Mouse (Mus musculus) midbrain, embryonic 13.5 days (tissue): ENCODE data around the gene Gm19668. TPM values are rescaled to one million over a fixed set of nuclear protein-coding genes. Genes with fewer than 3 reads are reported as not detected.
"Not testable (repeated sequence)": the region's sequence is repeated elsewhere in the genome, so short reads cannot be mapped to it uniquely, and the experiment has no call there.

Source experiments
- ATAC-seq: fragments of 200-750 bp; cut with Nextera tagmentation; 2 replicates; pipeline ENCODE4 v1.8.0; 2017; ENCODE audit warnings: mild to moderate bottlenecking, moderate TSS enrichment, moderate library complexity
- H3K27ac ChIP-seq: fragments of 300-500 bp; sonication (generic); 2 replicates; pipeline ENCODE4 v1.5.1; 2015; ENCODE audit warnings: inconsistent platforms, mild to moderate bottlenecking, moderate library complexity
- H3K27me3 ChIP-seq: fragments of 300-500 bp; sonication (generic); 2 replicates; pipeline ENCODE4 v1.6.1; 2015; ENCODE audit warnings: mild to moderate bottlenecking, inconsistent platforms
- H3K36me3 ChIP-seq: fragments of 300-500 bp; sonication (generic); 2 replicates; pipeline ENCODE4 v1.6.1; 2015; ENCODE audit warnings: mild to moderate bottlenecking, inconsistent platforms
- H3K4me1 ChIP-seq: fragments of 300-500 bp; sonication (generic); replicated peaks from 2 replicates; pipeline ENCODE4 v1.6.1; 2015; ENCODE audit warnings: inconsistent platforms
- H3K4me2 ChIP-seq: fragments of 300-500 bp; sonication (generic); replicated peaks from 2 replicates; pipeline ENCODE4 v1.6.1; 2015; ENCODE audit warnings: moderate library complexity, mild to moderate bottlenecking, inconsistent platforms
- H3K4me3 ChIP-seq: fragments of 300-500 bp; sonication (generic); replicated peaks from 2 replicates; pipeline ENCODE4 v1.5.1; 2015; ENCODE audit warnings: mild to moderate bottlenecking, inconsistent platforms
- H3K9ac ChIP-seq: fragments of 300-500 bp; sonication (generic); replicated peaks from 2 replicates; pipeline ENCODE4 v1.6.1; 2015; ENCODE audit warnings: mild to moderate bottlenecking, inconsistent platforms
- H3K9me3 ChIP-seq: fragments of 300-500 bp; sonication (generic); 2 replicates; pipeline ENCODE4 v1.6.1; 2016; ENCODE audit warnings: mild to moderate bottlenecking, inconsistent platforms
- WGBS: fragments of 180-500 bp; shearing (Covaris S2); methylation state at CpG from one replicate; pipeline ENCODE4 v1.1.7; 2015; 5-methylcytosine and 5-hydroxymethylcytosine counted together
- polyA plus RNA-seq: library from polyadenylated mRNA; unstranded; fragments of >200 nt; fragmentation: Nextera tagmentation; extraction: Ambion mirVana; gene quantifications from 2 replicates; pipeline ENCODE4 v1.2.1, GENCODE M21; 2015

Gm19668 gene
- polyA plus RNA-seq, 1 experiment from 2014 or later = not detected

DNA sequence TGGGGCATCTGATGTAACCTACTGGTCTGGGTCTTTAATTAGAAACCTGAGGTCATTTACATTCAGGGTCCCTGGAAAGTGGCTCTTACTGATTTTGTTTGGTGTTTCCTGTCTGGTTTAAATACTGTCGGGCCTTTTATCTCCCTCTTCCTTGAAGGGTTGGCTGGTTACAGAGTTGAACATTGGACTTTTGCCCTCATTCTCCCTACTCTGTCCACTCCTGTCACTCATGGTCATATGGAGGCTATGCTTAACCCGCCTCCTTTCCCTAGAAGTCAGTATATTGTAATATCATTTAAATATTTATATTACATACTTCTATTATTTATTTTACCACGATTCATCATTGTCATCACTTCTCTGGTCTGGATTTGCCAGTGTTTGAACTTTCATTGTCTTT, 5.2 kb upstream of the Gm19668 start:
- Histone ChIP-seq H3K27me3 (no peaks in the 10 kb centered on the region), H3K9ac (no peak overlapping the region), H3K27ac (no peak overlapping the region), H3K4me3 (no peak overlapping the region), H3K36me3 (no peaks in the 10 kb centered on the region), H3K9me3 (peaks cover 5% of the 10 kb centered on the region; the same call in 1 of the 2 replicates), H3K4me2 (no peak overlapping the region), H3K4me1 (peaks cover 3% of the 10 kb centered on the region; the same call in 1 of the 2 replicates)
- 87% methylated on average over 3 of the region's 3 CpGs for WGBS
- no peak for ATAC-seq

DNA sequence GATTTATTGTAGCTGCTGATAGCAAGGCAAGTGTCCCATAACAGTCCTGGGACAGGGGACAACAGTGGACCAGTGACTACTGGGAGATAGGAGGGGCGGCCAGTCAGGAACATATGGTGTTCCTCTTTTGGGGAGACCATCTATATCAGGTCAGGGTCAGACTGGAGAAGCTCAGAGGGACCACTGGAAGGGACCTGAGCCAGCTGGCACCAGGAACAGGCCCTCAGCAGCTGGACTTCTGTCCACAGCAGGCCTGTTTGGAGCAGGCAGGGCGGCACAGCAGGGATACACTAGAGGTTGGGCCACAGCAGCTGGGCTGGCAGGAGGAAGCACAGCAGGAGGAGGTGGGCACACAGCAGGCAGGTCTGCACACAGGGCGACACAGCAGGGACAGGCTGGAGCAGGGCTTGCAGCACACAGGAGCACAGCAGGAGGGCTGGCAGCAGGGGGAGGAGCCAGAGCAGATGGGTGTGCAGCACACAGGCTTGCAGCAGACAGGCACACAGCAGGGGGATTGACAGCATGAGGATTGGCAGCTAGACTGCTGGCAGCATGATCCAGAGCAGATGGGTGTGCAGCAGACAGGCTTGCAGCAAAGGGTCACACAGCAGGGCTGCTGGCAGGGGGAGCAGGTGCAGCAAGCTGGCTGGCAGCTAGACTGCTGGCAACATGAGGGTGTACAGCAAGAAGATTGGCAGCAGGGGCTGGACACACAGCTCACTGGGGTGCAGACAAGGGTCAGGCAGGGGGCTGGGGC, 591 bp downstream of the Gm19668 start:
- H3K4me2 ChIP-seq, H3K36me3 ChIP-seq, H3K9me3 ChIP-seq, H3K27me3 ChIP-seq, H3K9ac ChIP-seq, H3K4me3 ChIP-seq: not testable (repeated sequence)
- Histone ChIP-seq H3K4me1 (peaks cover 16% of the 10 kb centered on the region), H3K27ac (peak overlapping the region; percentile 73)
- ATAC-seq = 0 out of 2 replicates have a peak, but pooled peaks have one; percentile 43
- WGBS = 37% methylated on average over 3 of the region's 3 CpGs

DNA sequence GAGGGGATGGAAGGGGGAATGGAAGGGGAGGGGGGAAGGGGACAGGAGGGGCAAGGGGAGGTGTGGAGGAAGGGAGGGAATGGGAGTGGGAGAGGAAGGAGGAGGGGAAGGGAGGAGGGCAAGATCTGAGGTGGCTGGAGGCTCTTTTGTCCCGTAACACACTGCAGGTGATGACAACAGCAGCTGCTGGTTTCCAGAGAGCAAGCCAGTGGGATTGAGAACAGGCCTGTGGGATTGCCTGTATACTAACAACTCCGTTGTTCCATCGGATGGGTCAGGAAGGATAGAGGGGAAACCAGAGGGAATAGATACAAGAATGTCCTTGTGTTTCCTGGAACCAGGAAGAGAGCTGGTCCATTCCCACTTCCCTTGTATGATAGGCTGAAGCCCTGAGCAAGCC, 1.3 kb downstream of the Gm19668 start:
- 12% methylated on average over 3 of the region's 3 CpGs for WGBS
- H3K27ac ChIP-seq = peak overlapping the region; percentile 73
- no peak overlapping the region for H3K4me3 ChIP-seq
- no peaks in the 10 kb centered on the region for H3K27me3 ChIP-seq
- no peaks in the 10 kb centered on the region for H3K36me3 ChIP-seq
- H3K4me1 ChIP-seq = peaks cover 16% of the 10 kb centered on the region
- no peaks in the 10 kb centered on the region for H3K9me3 ChIP-seq
- no peak for ATAC-seq
- no peak overlapping the region for H3K4me2 ChIP-seq
- H3K9ac ChIP-seq = no peak overlapping the region; the same call in 1 of the 2 replicates

DNA sequence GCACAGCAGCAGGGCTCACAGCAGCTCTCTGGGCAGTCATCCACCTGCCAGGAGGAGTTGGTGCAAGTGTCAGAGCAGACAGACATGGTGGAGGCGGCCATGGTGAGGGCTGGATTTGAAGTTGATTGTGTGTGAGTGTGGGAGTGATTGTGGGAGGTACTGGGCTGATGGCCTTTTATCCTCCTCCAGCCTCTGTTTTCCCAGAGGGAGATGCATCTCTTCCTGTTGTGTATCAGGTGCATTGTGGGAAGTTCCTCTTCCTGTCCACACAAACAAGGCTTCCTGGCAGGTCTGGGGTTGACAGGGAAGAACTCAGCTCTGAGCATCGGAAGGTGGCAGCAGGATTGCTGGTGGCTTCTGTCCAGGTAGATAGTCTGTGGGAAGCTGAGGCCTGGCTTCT, 4.0 kb downstream of the Gm19668 start, which contains the start of gene Gm9639:
Gene Gm9639 (minus strand): TSS at position 101 of the 400 bp plus-strand sequence.
- H3K27ac ChIP-seq = peak within 1 kb of the TSS; percentile 58; the same call in 1 of the 2 replicates
- H3K9ac ChIP-seq = no peak within 1 kb of the TSS
- no peaks in the 10 kb centered on the region for H3K27me3 ChIP-seq
- no peaks in the 10 kb centered on the region for H3K36me3 ChIP-seq
- no peaks in the 10 kb centered on the region for H3K9me3 ChIP-seq
- WGBS = 52% methylated on average over 2 of the region's 2 CpGs
- H3K4me2 ChIP-seq = no peak within 1 kb of the TSS
- H3K4me3 ChIP-seq = no peak within 1 kb of the TSS
- ATAC-seq = no peak
- H3K4me1 ChIP-seq = peaks cover 16% of the 10 kb centered on the region

DNA sequence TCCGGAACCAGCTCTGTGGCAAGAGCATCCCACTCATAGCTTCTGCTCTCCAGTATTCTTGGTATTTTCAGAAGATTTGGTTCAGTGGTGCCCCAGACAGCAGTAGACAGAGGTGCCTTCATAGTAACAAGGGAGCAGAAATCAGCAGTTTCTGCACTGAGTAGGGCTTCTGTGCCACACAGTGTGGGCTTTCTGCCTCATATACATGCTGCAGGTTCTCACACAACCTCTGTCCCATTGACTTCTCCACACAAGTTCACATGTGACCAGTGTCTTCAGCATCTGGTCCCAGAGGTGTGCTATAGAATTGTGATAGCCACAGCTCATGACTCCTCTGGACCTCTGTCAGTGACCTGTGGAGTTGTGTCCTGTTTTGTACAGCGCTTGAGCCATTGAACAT, 10.3 kb downstream of the Gm19668 start:
- no peak overlapping the region for H3K9ac ChIP-seq
- WGBS = 84% methylated on average over 2 of the region's 2 CpGs

DNA sequence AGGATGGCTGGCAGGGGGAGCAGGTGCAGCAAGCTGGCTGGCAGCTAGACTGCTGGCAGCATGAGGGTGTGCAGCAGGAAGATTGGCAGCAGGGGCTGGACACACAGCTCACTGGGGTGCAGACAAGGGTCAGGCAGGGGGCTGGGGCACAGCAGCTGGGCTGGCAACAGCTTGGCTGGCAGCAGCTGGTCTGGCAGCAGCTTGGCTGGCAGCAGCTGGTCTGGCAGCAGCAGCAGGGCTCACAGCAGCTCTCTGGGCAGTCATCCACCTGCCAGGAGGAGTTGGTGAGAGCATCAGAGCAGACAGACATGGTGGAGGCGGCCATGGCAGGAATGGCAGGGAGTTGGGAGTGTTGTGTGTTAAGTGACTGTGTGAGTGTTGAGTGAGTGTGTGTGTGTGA, 11.1 kb downstream of the Gm19668 start, which contains the start of gene Gm7137:
Gene Gm7137 (minus strand): TSS at position 325 of the 400 bp plus-strand sequence.
- H3K36me3 ChIP-seq, H3K4me2 ChIP-seq, H3K9ac ChIP-seq, H3K9me3 ChIP-seq, H3K4me3 ChIP-seq, H3K27ac ChIP-seq, H3K4me1 ChIP-seq, ATAC-seq, H3K27me3 ChIP-seq: not testable (repeated sequence)
- 43% methylated on average over 1 of the region's 1 CpGs for WGBS

More for the DNA sequence above, 10.3 kb downstream of the Gm19668 start:
- Histone ChIP-seq H3K27ac (no peak overlapping the region), H3K4me1 (no peaks in the 10 kb centered on the region), H3K27me3 (no peaks in the 10 kb centered on the region), H3K36me3 (no peaks in the 10 kb centered on the region), H3K4me2 (no peak overlapping the region), H3K9me3 (no peaks in the 10 kb centered on the region), H3K4me3 (no peak overlapping the region)
- no peak for ATAC-seq

DNA sequence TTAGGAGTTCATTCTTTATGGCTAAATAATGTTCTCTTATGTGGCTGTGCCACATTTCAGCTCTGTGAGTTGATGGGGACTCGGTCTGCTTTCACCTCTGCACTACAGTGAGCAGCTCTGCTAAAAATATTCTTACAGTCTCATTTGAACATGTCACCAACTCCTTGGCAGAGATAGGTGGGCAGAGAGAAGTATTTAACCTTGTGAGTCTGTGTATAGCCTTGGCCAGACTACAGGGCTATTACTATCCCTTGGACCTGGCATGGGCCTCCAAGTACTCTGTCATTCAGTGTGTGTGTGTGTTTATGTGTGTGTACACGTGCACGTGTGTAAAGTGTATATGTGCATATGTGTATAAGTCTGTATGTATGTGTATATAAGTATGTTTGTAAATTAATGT, 15.5 kb downstream of the Gm19668 start:
- H3K9me3 ChIP-seq, H3K27me3 ChIP-seq, ATAC-seq, H3K4me1 ChIP-seq, H3K36me3 ChIP-seq, H3K27ac ChIP-seq, H3K4me2 ChIP-seq, H3K9ac ChIP-seq, H3K4me3 ChIP-seq: not testable (repeated sequence)
- WGBS = 93% methylated on average over 2 of the region's 3 CpGs

DNA sequence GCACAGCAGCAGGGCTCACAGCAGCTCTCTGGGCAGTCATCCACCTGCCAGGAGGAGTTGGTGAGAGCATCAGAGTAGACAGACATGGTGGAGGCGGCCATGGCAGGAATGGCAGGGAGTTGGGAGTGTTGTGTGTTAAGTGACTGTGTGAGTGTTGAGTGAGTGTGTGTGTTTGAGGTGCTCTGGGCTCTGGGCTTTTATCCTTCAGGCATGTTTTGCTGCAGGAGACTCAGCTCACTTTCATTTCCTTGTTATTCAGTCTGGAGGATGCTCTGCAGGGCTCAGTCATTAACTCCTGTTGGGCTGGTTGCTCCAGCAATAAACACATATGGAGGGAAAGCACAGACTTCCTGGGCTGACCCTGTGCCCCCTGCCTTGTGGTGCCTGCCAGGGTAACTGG, 16.5 kb downstream of the Gm19668 start, which contains the start of gene Gm3250:
Gene Gm3250 (minus strand): TSS at position 101 of the 400 bp plus-strand sequence.
- WGBS = 33% methylated on average over 1 of the region's 1 CpGs
- H3K9me3 ChIP-seq, H3K4me1 ChIP-seq, H3K27ac ChIP-seq, ATAC-seq, H3K4me3 ChIP-seq, H3K9ac ChIP-seq, H3K36me3 ChIP-seq, H3K4me2 ChIP-seq, H3K27me3 ChIP-seq: not testable (repeated sequence)

DNA sequence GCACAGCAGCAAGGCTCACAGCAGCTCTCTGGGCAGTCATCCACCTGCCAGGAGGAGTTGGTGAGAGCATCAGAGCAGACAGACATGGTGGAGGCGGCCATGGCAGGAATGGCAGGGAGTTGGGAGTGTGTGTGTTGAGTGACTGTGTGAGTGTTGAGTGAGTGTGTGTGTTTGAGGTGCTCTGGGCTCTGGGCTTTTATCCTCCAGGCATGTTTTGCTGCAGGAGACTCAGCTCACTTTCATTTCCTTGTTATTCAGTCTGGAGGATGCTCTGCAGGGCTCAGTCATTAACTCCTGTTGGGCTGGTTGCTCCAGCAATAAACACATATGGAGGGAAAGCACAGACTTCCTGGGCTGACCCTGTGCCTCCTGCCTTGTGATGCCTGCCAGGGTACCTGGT, 22.1 kb downstream of the Gm19668 start, which contains the start of gene Gm7138:
Gene Gm7138 (minus strand): TSS at position 101 of the 400 bp plus-strand sequence.
- H3K9ac ChIP-seq, H3K4me3 ChIP-seq, H3K9me3 ChIP-seq, H3K4me2 ChIP-seq, H3K4me1 ChIP-seq, H3K36me3 ChIP-seq, H3K27ac ChIP-seq, ATAC-seq, H3K27me3 ChIP-seq: not testable (repeated sequence)
- 63% methylated on average over 1 of the region's 1 CpGs for WGBS

DNA sequence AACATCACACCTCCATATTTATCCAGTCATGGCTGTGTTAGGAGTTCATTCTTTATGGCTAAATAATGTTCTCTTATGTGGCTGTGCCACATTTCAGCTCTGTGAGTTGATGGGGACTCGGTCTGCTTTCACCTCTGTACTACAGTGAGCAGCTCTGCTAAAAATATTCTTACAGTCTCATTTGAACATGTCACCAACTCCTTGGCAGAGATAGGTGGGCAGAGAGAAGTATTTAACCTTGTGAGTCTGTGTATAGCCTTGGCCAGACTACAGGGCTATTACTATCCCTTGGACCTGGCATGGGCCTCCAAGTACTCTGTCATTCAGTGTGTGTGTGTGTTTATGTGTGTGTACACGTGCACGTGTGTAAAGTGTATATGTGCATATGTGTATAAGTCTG, 26.8 kb downstream of the Gm19668 start:
- H3K9me3 ChIP-seq, H3K36me3 ChIP-seq, H3K4me3 ChIP-seq, H3K27me3 ChIP-seq, ATAC-seq, H3K27ac ChIP-seq, H3K4me2 ChIP-seq, H3K9ac ChIP-seq, H3K4me1 ChIP-seq: not testable (repeated sequence)
- 91% methylated on average over 3 of the region's 3 CpGs for WGBS

DNA sequence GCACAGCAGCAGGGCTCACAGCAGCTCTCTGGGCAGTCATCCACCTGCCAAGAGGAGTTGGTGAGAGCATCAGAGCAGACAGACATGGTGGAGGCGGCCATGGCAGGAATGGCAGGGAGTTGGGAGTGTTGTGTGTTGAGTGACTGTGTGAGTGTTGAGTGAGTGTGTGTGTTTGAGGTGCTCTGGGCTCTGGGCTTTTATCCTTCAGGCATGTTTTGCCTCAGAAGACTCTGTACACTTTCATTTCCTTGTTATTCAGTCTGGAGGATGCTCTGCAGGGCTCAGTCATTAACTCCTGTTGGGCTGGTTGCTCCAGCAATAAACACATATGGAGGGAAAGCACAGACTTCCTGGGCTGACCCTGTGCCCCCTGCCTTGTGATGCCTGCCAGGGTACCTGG, 27.7 kb downstream of the Gm19668 start, which contains the start of gene Gm3238:
Gene Gm3238 (minus strand): TSS at position 101 of the 400 bp plus-strand sequence.
- not testable (repeated sequence) for H3K4me2 ChIP-seq, ATAC-seq, H3K4me1 ChIP-seq, H3K4me3 ChIP-seq, H3K27ac ChIP-seq, H3K27me3 ChIP-seq, H3K9me3 ChIP-seq, H3K36me3 ChIP-seq, H3K9ac ChIP-seq
- 70% methylated on average over 1 of the region's 1 CpGs for WGBS

DNA sequence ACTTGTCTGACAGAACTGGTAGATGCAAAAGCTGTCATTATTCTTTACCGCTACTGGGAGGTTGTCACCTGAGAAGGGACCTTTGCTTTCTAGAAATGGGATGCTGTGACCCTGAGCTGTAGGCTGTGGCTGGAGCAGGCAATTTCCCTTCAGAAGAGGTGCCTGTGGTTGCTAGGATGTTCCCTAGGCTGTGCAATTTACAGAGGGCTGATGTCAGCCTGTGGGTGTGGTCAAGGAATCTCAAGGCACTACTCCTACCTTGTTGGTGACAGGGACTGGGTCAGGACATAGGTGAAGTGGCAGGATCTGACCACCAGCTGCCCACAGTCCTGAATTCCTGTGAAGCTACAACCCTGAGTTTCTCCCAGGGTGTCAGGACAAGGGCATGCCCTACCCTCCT, 29.2 kb downstream of the Gm19668 start:
- 87% methylated on average over 1 of the region's 1 CpGs for WGBS
- H3K9me3 ChIP-seq = no peaks in the 10 kb centered on the region
- no peak for ATAC-seq
- no peak overlapping the region for H3K9ac ChIP-seq
- H3K27ac ChIP-seq = no peak overlapping the region
- H3K4me2 ChIP-seq = no peak overlapping the region
- H3K4me3 ChIP-seq = no peak overlapping the region
- H3K4me1 ChIP-seq = no peaks in the 10 kb centered on the region
- no peaks in the 10 kb centered on the region for H3K36me3 ChIP-seq
- no peaks in the 10 kb centered on the region for H3K27me3 ChIP-seq
